Mouse (Mus musculus) myocyte (in vitro differentiated cells): ENCODE results near the gene Bcdin3d.

Source experiments
- CEBPB ChIP-seq: IDR thresholded peaks from 2 replicates; pipeline ENCODE4 v1.6.1; 2011; ENCODE audit warnings: mild to moderate bottlenecking, moderate library complexity; ENCODE audit not compliant: poor library complexity, insufficient read depth, severe bottlenecking
- E2F4 ChIP-seq: IDR thresholded peaks from one replicate; pipeline ENCODE4 v1.6.1; 2011; ENCODE audit warnings: mild to moderate bottlenecking, control low read depth, moderate library complexity; ENCODE audit not compliant: insufficient read depth
- MYOD1 ChIP-seq, 3 experiments: IDR thresholded peaks; one replicate each; pipeline ENCODE4 v1.6.1; 2011; ENCODE audit warnings: control low read depth in 2 of 3, low read depth in 2 of 3, mild to moderate bottlenecking in 2 of 3, moderate library complexity in 1 of 3; ENCODE audit not compliant: insufficient read length in 2 of 3, control insufficient read depth in 1 of 3
- POLR2A ChIP-seq: IDR thresholded peaks from one replicate; pipeline ENCODE4 v1.6.1; 2011; ENCODE audit warnings: low read depth, mild to moderate bottlenecking, control low read depth, moderate library complexity; ENCODE audit not compliant: insufficient read length
- SRF ChIP-seq: IDR thresholded peaks from one replicate; pipeline ENCODE4 v1.6.1; 2011; ENCODE audit warnings: low read depth; ENCODE audit not compliant: control insufficient read depth, insufficient read length
- TCF12 ChIP-seq: IDR thresholded peaks from one replicate; pipeline ENCODE4 v1.6.1; 2011; ENCODE audit warnings: mild to moderate bottlenecking, control low read depth; ENCODE audit not compliant: poor library complexity, insufficient read depth, severe bottlenecking
- USF1 ChIP-seq: IDR thresholded peaks from one replicate; pipeline ENCODE4 v1.6.1; 2011; ENCODE audit warnings: low read depth, mild to moderate bottlenecking, control low read depth, moderate library complexity

- TF ChIP-seq E2F4 (no peak), USF1 (no peak), SRF (no peak), POLR2A (no peak), CEBPB (no peak), TCF12 (no peak), MYOD1 (IDR thresholded peaks at IDR 0.05; ENCODE audit: control insufficient read depth in 1 of 3, insufficient read length in 2 of 3, low read depth in 2 of 3) (no peak)
Observed at GRCm38 (mm10) chr15:99516715-99517114, 42.2 kb upstream of the Bcdin3d start.
